In the genomic region with DNA sequence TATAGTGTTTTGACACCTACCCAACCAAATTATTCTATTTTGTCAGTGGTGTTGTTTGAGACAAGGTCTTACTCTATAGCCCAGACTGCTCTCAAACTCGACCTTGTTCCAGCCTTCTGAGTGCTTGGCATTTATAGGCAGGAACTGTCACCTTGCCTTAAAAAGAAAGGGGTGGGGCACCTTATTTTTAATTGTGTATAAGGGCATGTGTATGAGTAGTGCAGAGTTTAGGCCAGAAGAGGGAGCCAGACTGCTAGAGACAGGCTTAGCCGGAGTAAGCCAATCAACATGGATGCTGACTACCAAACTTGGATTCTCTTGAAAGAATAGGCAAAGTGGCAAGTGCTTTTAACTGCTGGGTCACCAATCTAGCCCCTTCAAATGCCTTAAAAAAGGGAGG, we compare ENCODE assay signal across 9 mouse cellular contexts. TPM values are rescaled to one million over a fixed set of nuclear protein-coding genes. Genes with fewer than 3 reads are reported as not detected.
DNase-seq lines count a peak whose midpoint lies in the region; ATAC-seq lines count a peak whose summit lies in the region.
"Had no signal": no experiment of that assay in that cellular context is flagged by ENCODE, and none has a peak within 500 bp of the region (broad histone marks: within the 10 kb centered on the region; RNA-seq: fewer than 3 reads in every experiment).

No protein-coding gene starts in this region.

- peak; percentile 66 for DNase-seq in hindbrain, embryonic 11.5 days (ENCODE audit: low spot score)
- DNase-seq in CD4-positive helper T cell, adult 2 months (ENCODE audit: low read depth, low spot score) = peak; percentile 85
- peak; percentile 86 for DNase-seq in ZHBTc4 (ENCODE audit: low read depth, low spot score)
- peak; percentile 79 for DNase-seq in embryonic facial prominence, embryonic 14.5 days (ENCODE audit: low spot score)
- peak; percentile 57 for DNase-seq in large intestine, adult 2 months (ENCODE audit: low read depth, low spot score)
- no peak for DNase-seq in frontal cortex, postnatal 25 days (ENCODE audit: low spot score in 2 of 2)

- no peak for ATAC-seq in hindbrain, embryonic 11.5 days (ENCODE audit: low FRiP score)
- no peak for ATAC-seq in hindbrain, embryonic 12.5 days (ENCODE audit: low FRiP score)
- no peak for ATAC-seq in embryonic facial prominence, embryonic 14.5 days (ENCODE audit: low read depth)
- peak; percentile 72 for ATAC-seq in neutrophil, adult 5-6 weeks (ENCODE audit: extremely low read depth, insufficient number of reproducible peaks, low FRiP score, poor library complexity, severe bottlenecking)

- H3K9ac ChIP-seq in hindbrain, embryonic 11.5 days (ENCODE audit: low read depth, low read length) = no peak overlapping the region
- no peak overlapping the region for H3K9ac ChIP-seq in hindbrain, embryonic 12.5 days
- no peak overlapping the region for H3K9ac ChIP-seq in embryonic facial prominence, embryonic 14.5 days (ENCODE audit: low read depth, low read length)

- no peaks in the 10 kb centered on the region for H3K9me3 ChIP-seq in hindbrain, embryonic 11.5 days (ENCODE audit: control insufficient read depth, low read length)
- H3K9me3 ChIP-seq in hindbrain, embryonic 12.5 days (replicated peaks) = no peaks in the 10 kb centered on the region
- H3K9me3 ChIP-seq in embryonic facial prominence, embryonic 14.5 days (ENCODE audit: control insufficient read depth, low read length) = no peaks in the 10 kb centered on the region

- 37% methylated on average over 2 of the region's 2 CpGs for WGBS in hindbrain, embryonic 11.5 days
- 31% methylated on average over 2 of the region's 2 CpGs for WGBS in hindbrain, embryonic 12.5 days
- WGBS in embryonic facial prominence, embryonic 14.5 days = 33% methylated on average over 2 of the region's 2 CpGs
- WGBS in large intestine, adult 2 months = 1% methylated on average over 2 of the region's 2 CpGs

- no peaks in the 10 kb centered on the region for H3K4me1 ChIP-seq in hindbrain, embryonic 11.5 days (replicated peaks; ENCODE audit: control insufficient read depth, insufficient read depth, low read length)
- H3K4me1 ChIP-seq in hindbrain, embryonic 12.5 days = peaks cover 11% of the 10 kb centered on the region
- peaks cover 8% of the 10 kb centered on the region for H3K4me1 ChIP-seq in embryonic facial prominence, embryonic 14.5 days (ENCODE audit: control insufficient read depth, insufficient read depth, low read length)

- H3K4me3 ChIP-seq in hindbrain, embryonic 11.5 days (ENCODE audit: low read depth, low read length) = no peak overlapping the region
- H3K4me3 ChIP-seq in hindbrain, embryonic 12.5 days = no peak overlapping the region
- H3K4me3 ChIP-seq in embryonic facial prominence, embryonic 14.5 days (ENCODE audit: low read depth, low read length) = no peak overlapping the region
- H3K4me3 ChIP-seq: erythroblast, embryonic 14.5 days had no signal

- H3K27ac ChIP-seq in hindbrain, embryonic 11.5 days (ENCODE audit: low read depth, low read length) = no peak overlapping the region
- H3K27ac ChIP-seq in hindbrain, embryonic 12.5 days = no peak overlapping the region
- no peak overlapping the region for H3K27ac ChIP-seq in embryonic facial prominence, embryonic 14.5 days (replicated peaks; ENCODE audit: low read depth, low read length)

- peaks cover 5% of the 10 kb centered on the region; the same call in 1 of the 2 replicates for H3K36me3 ChIP-seq in hindbrain, embryonic 11.5 days (ENCODE audit: control insufficient read depth, insufficient read depth, low read length)
- peaks cover 35% of the 10 kb centered on the region for H3K36me3 ChIP-seq in hindbrain, embryonic 12.5 days
- H3K36me3 ChIP-seq in embryonic facial prominence, embryonic 14.5 days (ENCODE audit: control insufficient read depth, insufficient read depth, low read length) = peaks cover 42% of the 10 kb centered on the region

- no peaks in the 10 kb centered on the region for H3K27me3 ChIP-seq in hindbrain, embryonic 11.5 days (ENCODE audit: control insufficient read depth, insufficient read depth, low read length)
- H3K27me3 ChIP-seq in hindbrain, embryonic 12.5 days = no peaks in the 10 kb centered on the region
- H3K27me3 ChIP-seq in embryonic facial prominence, embryonic 14.5 days (replicated peaks; ENCODE audit: control insufficient read depth, insufficient read depth, low read length) = no peaks in the 10 kb centered on the region

- no peak overlapping the region for H3K4me2 ChIP-seq in hindbrain, embryonic 11.5 days (replicated peaks; ENCODE audit: low read depth, low read length)
- H3K4me2 ChIP-seq in hindbrain, embryonic 12.5 days (replicated peaks) = no peak overlapping the region
- H3K4me2 ChIP-seq in embryonic facial prominence, embryonic 14.5 days (ENCODE audit: low read depth, low read length) = no peak overlapping the region

RNA-seq across cellular contexts. Expression of gene Grk2, which starts 32.1 kb away (rescaled TPM):
- polyA plus RNA-seq in hindbrain, embryonic 11.5 days (2014; fragmentation: Nextera tagmentation; extraction: Ambion mirVana) = 12.5 and 13.9 TPM in 2 replicates
- 21.8 and 22.0 TPM in 2 replicates for polyA plus RNA-seq in hindbrain, embryonic 12.5 days (2016; fragmentation: Nextera tagmentation; extraction: Ambion mirVana)
- 17.0 and 18.9 TPM in 2 replicates for polyA plus RNA-seq in embryonic facial prominence, embryonic 14.5 days (2014; fragmentation: Nextera tagmentation; extraction: Ambion mirVana)
- polyA plus RNA-seq in large intestine, adult 2 months (2012; rRNA removed) = 99.9 and 108 TPM in 2 replicates
- total RNA-seq in neutrophil, adult 5-6 weeks (2017) = 692 and 849 TPM in 2 replicates

RNA-seq across cellular contexts. Expression of gene Ankrd13d, which starts 55.2 kb away (rescaled TPM):
- polyA plus RNA-seq in hindbrain, embryonic 11.5 days (2014; fragmentation: Nextera tagmentation; extraction: Ambion mirVana) = 8.6 and 11.0 TPM in 2 replicates
- 17.5 and 22.1 TPM in 2 replicates for polyA plus RNA-seq in hindbrain, embryonic 12.5 days (2016; fragmentation: Nextera tagmentation; extraction: Ambion mirVana)
- 7.6 and 9.0 TPM in 2 replicates for polyA plus RNA-seq in embryonic facial prominence, embryonic 14.5 days (2014; fragmentation: Nextera tagmentation; extraction: Ambion mirVana)
- polyA plus RNA-seq in large intestine, adult 2 months (2012; rRNA removed) = 2.0 and 2.4 TPM in 2 replicates
- total RNA-seq in neutrophil, adult 5-6 weeks (2017) = 36.3 and 49.8 TPM in 2 replicates

RNA-seq across cellular contexts. Expression of gene Kdm2a, which starts 59.9 kb away (rescaled TPM):
- 42.1 and 44.0 TPM in 2 replicates for polyA plus RNA-seq in hindbrain, embryonic 11.5 days (2014; fragmentation: Nextera tagmentation; extraction: Ambion mirVana)
- 59.7 TPM in 2 replicates for polyA plus RNA-seq in hindbrain, embryonic 12.5 days (2016; fragmentation: Nextera tagmentation; extraction: Ambion mirVana)
- polyA plus RNA-seq in embryonic facial prominence, embryonic 14.5 days (2014; fragmentation: Nextera tagmentation; extraction: Ambion mirVana) = 48.3 and 52.6 TPM in 2 replicates
- polyA plus RNA-seq in large intestine, adult 2 months (2012; rRNA removed) = 64.6 and 107 TPM in 2 replicates
- total RNA-seq in neutrophil, adult 5-6 weeks (2017) = 205 and 210 TPM in 2 replicates

Comparison
In these comparisons a context has a peak if more than half of its experiments do, and no peak if none do; other contexts are left out.
1. DNase-seq: peak in hindbrain, embryonic 11.5 days (single experiment), CD4-positive helper T cell, adult 2 months (single experiment), ZHBTc4 (single experiment), embryonic facial prominence, embryonic 14.5 days (single experiment) and large intestine, adult 2 months (single experiment); none in frontal cortex, postnatal 25 days (0 of 2).